Mouse (Mus musculus) myocyte (in vitro differentiated cells): ENCODE results near the gene Ring1.

Experiments
- E2F4 ChIP-seq: IDR thresholded peaks from one replicate; pipeline ENCODE4 v1.6.1; 2011; ENCODE audit warnings: mild to moderate bottlenecking, control low read depth, moderate library complexity; ENCODE audit not compliant: insufficient read depth
- MAX ChIP-seq: IDR thresholded peaks from one replicate; pipeline ENCODE4 v1.6.1; 2011; ENCODE audit warnings: low read depth, mild to moderate bottlenecking, control low read depth
- MYOD1 ChIP-seq, 3 experiments: IDR thresholded peaks; one replicate each; pipeline ENCODE4 v1.6.1; 2011; ENCODE audit warnings: control low read depth in 2 of 3, low read depth in 2 of 3, mild to moderate bottlenecking in 2 of 3, moderate library complexity in 1 of 3; ENCODE audit not compliant: insufficient read length in 2 of 3, control insufficient read depth in 1 of 3
- POLR2A ChIP-seq: IDR thresholded peaks from one replicate; pipeline ENCODE4 v1.6.1; 2011; ENCODE audit warnings: low read depth, mild to moderate bottlenecking, control low read depth, moderate library complexity; ENCODE audit not compliant: insufficient read length
- POLR2AphosphoS2 ChIP-seq: IDR thresholded peaks from one replicate; pipeline ENCODE4 v1.6.1; 2011; ENCODE audit warnings: low read depth, control low read depth; ENCODE audit not compliant: insufficient read length
- SRF ChIP-seq: IDR thresholded peaks from one replicate; pipeline ENCODE4 v1.6.1; 2011; ENCODE audit warnings: low read depth; ENCODE audit not compliant: control insufficient read depth, insufficient read length

GRCm38 (mm10) chr17:33995651-33996050 is 28.8 kb downstream of the Ring1 start:
- no peak for TF ChIP-seq POLR2A
- TF ChIP-seq SRF = no peak
- no peak for TF ChIP-seq E2F4
- TF ChIP-seq MAX = no peak
- no peak for TF ChIP-seq POLR2AphosphoS2
- TF ChIP-seq MYOD1 (IDR thresholded peaks at IDR 0.05; ENCODE audit: control insufficient read depth in 1 of 3, insufficient read length in 2 of 3, low read depth in 2 of 3) = no peak
